In genomic region chr17:50080991-50081390, GRCm38 (mm10) we compare ENCODE assay signal across 22 mouse cellular contexts.
DNase-seq lines count a peak whose midpoint lies in the region; ATAC-seq and TF ChIP-seq lines count a peak whose summit lies in the region.
"Had no signal": no experiment of that assay in that cellular context is flagged by ENCODE, and none has a peak within 500 bp of the region (broad histone marks: within the 10 kb centered on the region; RNA-seq: fewer than 3 reads in every experiment).

No protein-coding gene starts in this region.

- peak; percentile 46 to 47 for DNase-seq in heart, adult 18-20 months
- DNase-seq in heart, embryonic 10.5 days (ENCODE audit: low spot score), result no peak
- DNase-seq in heart, postnatal 0 days (ENCODE audit: low spot score), result no peak
- no peak for DNase-seq in CH12.LX (ENCODE audit: extremely low read depth)
- peak; percentile 33 for DNase-seq in Muller cell, postnatal 12 days (ENCODE audit: inconsistent ontology term)
- DNase-seq: adrenal gland, postnatal 10 days; adrenal gland, postnatal 36 days; cerebellum, adult 18-20 months; cerebellum, adult 9-10 months; cerebellum, postnatal 14 days; forebrain, postnatal 0 days; gastrocnemius, postnatal 36 days; kidney, adult 2 months had no signal

- WGBS in heart, embryonic 10.5 days, result 75% methylated on average over 4 of the region's 4 CpGs
- WGBS in heart, postnatal 0 days, result 66% methylated on average over 4 of the region's 4 CpGs
- 80% methylated on average over 4 of the region's 4 CpGs for WGBS in heart, embryonic 12.5 days

- TF ChIP-seq EP300 in heart, postnatal 0 days (IDR thresholded peaks at IDR 0.05; ENCODE audit: low read depth), result no peak
- no peak for TF ChIP-seq EP300 in CH12.LX (IDR thresholded peaks at IDR 0.05; ENCODE audit: low read length)

- no peaks in the 10 kb centered on the region for H3K9me3 ChIP-seq in heart, embryonic 10.5 days
- no peaks in the 10 kb centered on the region for H3K9me3 ChIP-seq in heart, postnatal 0 days (replicated peaks; ENCODE audit: control insufficient read depth, low read length)
- no peaks in the 10 kb centered on the region for H3K9me3 ChIP-seq in heart, embryonic 12.5 days (replicated peaks)
- H3K9me3 ChIP-seq in CH12.LX (replicated peaks; ENCODE audit: low read length), result no peaks in the 10 kb centered on the region
- H3K9me3 ChIP-seq: embryonic facial prominence, embryonic 12.5 days; embryonic facial prominence, embryonic 15.5 days; hindbrain, embryonic 12.5 days; hindbrain, embryonic 15.5 days had no signal

- TF ChIP-seq CTCF in heart, postnatal 0 days (IDR thresholded peaks at IDR 0.05; ENCODE audit: low read depth), result no peak
- TF ChIP-seq CTCF in CH12.LX (conservative IDR thresholded peaks at IDR 0.05 in 1 of 2, IDR thresholded peaks at IDR 0.05 in 1 of 2; ENCODE audit: low read depth in 2 of 2, low read length in 2 of 2), result no peak

- in situ Hi-C loops in CH12.LX (cut with MboI; ENCODE audit: low pct_ligation_motif_present, low pct_unique_long_range_greater_than_20kb, low sequenced_read_pairs), result loop anchor here (10.0 kb wide), 1 partner anchor 104 kb away; no protein-coding TSS in a partner anchor

- H3K27me3 ChIP-seq in heart, embryonic 10.5 days (ENCODE audit: insufficient read depth, poor library complexity, severe bottlenecking), result no peaks in the 10 kb centered on the region
- no peaks in the 10 kb centered on the region for H3K27me3 ChIP-seq in heart, postnatal 0 days (ENCODE audit: control insufficient read depth, insufficient read depth, low read length)
- no peaks in the 10 kb centered on the region for H3K27me3 ChIP-seq in heart, embryonic 12.5 days (replicated peaks)
- no peaks in the 10 kb centered on the region for H3K27me3 ChIP-seq in CH12.LX (replicated peaks)
- H3K27me3 ChIP-seq: embryonic facial prominence, embryonic 12.5 days; embryonic facial prominence, embryonic 15.5 days; hindbrain, embryonic 12.5 days; hindbrain, embryonic 15.5 days; Patski had no signal

- H3K4me3 ChIP-seq in heart, embryonic 10.5 days, result no peak overlapping the region
- no peak overlapping the region for H3K4me3 ChIP-seq in heart, postnatal 0 days (ENCODE audit: low read depth, low read length)
- no peak overlapping the region for H3K4me3 ChIP-seq in heart, embryonic 12.5 days
- no peak overlapping the region for H3K4me3 ChIP-seq in CH12.LX (replicated peaks in 1 of 3; ENCODE audit: low read depth in 2 of 3, low read length in 2 of 3, poor library complexity in 1 of 3)
- H3K4me3 ChIP-seq: embryonic facial prominence, embryonic 12.5 days; embryonic facial prominence, embryonic 15.5 days; hindbrain, embryonic 12.5 days; hindbrain, embryonic 15.5 days had no signal

- TF ChIP-seq RAD21 in CH12.LX (IDR thresholded peaks at IDR 0.05; ENCODE audit: low read depth, low read length), result no peak

- H3K9ac ChIP-seq in heart, postnatal 0 days (replicated peaks; ENCODE audit: low read depth, low read length), result no peak overlapping the region
- no peak overlapping the region for H3K9ac ChIP-seq in heart, embryonic 12.5 days
- no peak overlapping the region for H3K9ac ChIP-seq in CH12.LX (ENCODE audit: insufficient read depth, low read depth)
- H3K9ac ChIP-seq: embryonic facial prominence, embryonic 12.5 days; embryonic facial prominence, embryonic 15.5 days; forebrain, postnatal 0 days; hindbrain, embryonic 12.5 days; hindbrain, embryonic 15.5 days had no signal

- no peak for TF ChIP-seq POLR2A in CH12.LX (IDR thresholded peaks at IDR 0.05; ENCODE audit: low read depth, low read length)

- peaks cover 47% of the 10 kb centered on the region for H3K79me2 ChIP-seq in CH12.LX (replicated peaks; ENCODE audit: control insufficient read depth, extremely low read depth, insufficient read depth, poor library complexity, severe bottlenecking)

- H3K27ac ChIP-seq in heart, embryonic 10.5 days, result no peak overlapping the region
- H3K27ac ChIP-seq in heart, postnatal 0 days (ENCODE audit: low read depth), result peak overlapping the region; percentile 53; the same call in 1 of the 2 replicates
- H3K27ac ChIP-seq in heart, embryonic 12.5 days (ENCODE audit: poor library complexity, severe bottlenecking), result no peak overlapping the region
- H3K27ac ChIP-seq in CH12.LX (ENCODE audit: insufficient read depth, low read depth), result peak overlapping the region; percentile 8
- H3K27ac ChIP-seq: embryonic facial prominence, embryonic 12.5 days; embryonic facial prominence, embryonic 15.5 days; hindbrain, embryonic 12.5 days; hindbrain, embryonic 15.5 days had no signal

- H3K4me2 ChIP-seq in heart, postnatal 0 days (ENCODE audit: low read depth, low read length), result no peak overlapping the region
- no peak overlapping the region for H3K4me2 ChIP-seq in heart, embryonic 12.5 days
- no peak overlapping the region for H3K4me2 ChIP-seq in CH12.LX (ENCODE audit: insufficient read depth, low read depth, poor library complexity, severe bottlenecking)
- H3K4me2 ChIP-seq: embryonic facial prominence, embryonic 12.5 days; embryonic facial prominence, embryonic 15.5 days; hindbrain, embryonic 12.5 days; hindbrain, embryonic 15.5 days had no signal

- no peaks in the 10 kb centered on the region for H3K36me3 ChIP-seq in heart, embryonic 10.5 days
- peaks cover 14% of the 10 kb centered on the region for H3K36me3 ChIP-seq in heart, postnatal 0 days (replicated peaks; ENCODE audit: control insufficient read depth, insufficient read depth, low read length)
- 0 out of 2 replicates have a peak, but pooled peaks cover 4% of the 10 kb centered on the region for H3K36me3 ChIP-seq in heart, embryonic 12.5 days
- peaks cover 50 to 65% of the 10 kb centered on the region in 2 experiments for H3K36me3 ChIP-seq in CH12.LX (replicated peaks in 1 of 2; ENCODE audit: control insufficient read depth in 1 of 2, insufficient read depth in 1 of 2, low read length in 1 of 2)
- H3K36me3 ChIP-seq: embryonic facial prominence, embryonic 12.5 days; hindbrain, embryonic 12.5 days; hindbrain, embryonic 15.5 days had no signal

- peak; percentile 44; the same call in 1 of the 2 replicates for ATAC-seq in heart, postnatal 0 days (ENCODE audit: insufficient read depth, low read depth)
- ATAC-seq in heart, embryonic 12.5 days (ENCODE audit: insufficient number of reproducible peaks, low FRiP score), result no peak
- ATAC-seq: CD4-positive, CD25-positive, alpha-beta regulatory T cell, adult 4 months; forebrain, embryonic 14.5 days; forebrain, postnatal 0 days; intestine, postnatal 0 days; Patski had no signal

- H3K4me1 ChIP-seq in heart, embryonic 10.5 days, result no peaks in the 10 kb centered on the region
- H3K4me1 ChIP-seq in heart, postnatal 0 days (ENCODE audit: control insufficient read depth, insufficient read depth), result peaks cover 11% of the 10 kb centered on the region
- no peaks in the 10 kb centered on the region for H3K4me1 ChIP-seq in heart, embryonic 12.5 days (replicated peaks)
- peaks cover 25 to 66% of the 10 kb centered on the region in 2 experiments for H3K4me1 ChIP-seq in CH12.LX (ENCODE audit: control insufficient read depth in 1 of 2, insufficient read depth in 2 of 2)
- H3K4me1 ChIP-seq: embryonic facial prominence, embryonic 12.5 days; embryonic facial prominence, embryonic 15.5 days; hindbrain, embryonic 12.5 days; hindbrain, embryonic 15.5 days had no signal

- dilution Hi-C loops in CH12.LX (cut with MboI; ENCODE audit: extremely low pct_ligation_motif_present, extremely low pct_unique_long_range_greater_than_20kb, low sequenced_read_pairs), result no loop called here

TF ChIP-seq in CH12.LX, 34 proteins besides CTCF, POLR2A, EP300 and RAD21:
- no peak for TF ChIP-seq POLR2AphosphoS2 (IDR thresholded peaks at IDR 0.05; ENCODE audit: low read depth, low read length)
- TF ChIP-seq ZKSCAN1 (IDR thresholded peaks at IDR 0.05; ENCODE audit: borderline replicate concordance, low read depth, low read length), result no peak
- no peak for TF ChIP-seq KAT2A (IDR thresholded peaks at IDR 0.05; ENCODE audit: insufficient replicate concordance, low read length)
- no peak for TF ChIP-seq ZMIZ1 (IDR thresholded peaks at IDR 0.05; ENCODE audit: low read depth, low read length)
TF ChIP-seq in CH12.LX: peak in this region for 0.

Comparison
In these comparisons a context has a peak if more than half of its experiments do, and no peak if none do; other contexts are left out.
1. DNase-seq: peak in heart, adult 18-20 months (2 of 2) and Muller cell, postnatal 12 days (single experiment); none in heart, embryonic 10.5 days (single experiment), heart, postnatal 0 days (single experiment) and CH12.LX (single experiment).
2. H3K27ac ChIP-seq: peak in heart, postnatal 0 days (single experiment) and CH12.LX (single experiment); none in heart, embryonic 10.5 days (single experiment) and heart, embryonic 12.5 days (single experiment).